Mouse (Mus musculus): ENCODE results near the gene Sfxn5. TPM values are rescaled to one million over a fixed set of nuclear protein-coding genes. Genes with fewer than 3 reads are reported as not detected.

The Sfxn5 gene
- polyA plus RNA-seq (2015; fragmentation: Nextera tagmentation; extraction: Ambion mirVana), result 12.6 and 13.4 TPM in 2 replicates

DNA sequence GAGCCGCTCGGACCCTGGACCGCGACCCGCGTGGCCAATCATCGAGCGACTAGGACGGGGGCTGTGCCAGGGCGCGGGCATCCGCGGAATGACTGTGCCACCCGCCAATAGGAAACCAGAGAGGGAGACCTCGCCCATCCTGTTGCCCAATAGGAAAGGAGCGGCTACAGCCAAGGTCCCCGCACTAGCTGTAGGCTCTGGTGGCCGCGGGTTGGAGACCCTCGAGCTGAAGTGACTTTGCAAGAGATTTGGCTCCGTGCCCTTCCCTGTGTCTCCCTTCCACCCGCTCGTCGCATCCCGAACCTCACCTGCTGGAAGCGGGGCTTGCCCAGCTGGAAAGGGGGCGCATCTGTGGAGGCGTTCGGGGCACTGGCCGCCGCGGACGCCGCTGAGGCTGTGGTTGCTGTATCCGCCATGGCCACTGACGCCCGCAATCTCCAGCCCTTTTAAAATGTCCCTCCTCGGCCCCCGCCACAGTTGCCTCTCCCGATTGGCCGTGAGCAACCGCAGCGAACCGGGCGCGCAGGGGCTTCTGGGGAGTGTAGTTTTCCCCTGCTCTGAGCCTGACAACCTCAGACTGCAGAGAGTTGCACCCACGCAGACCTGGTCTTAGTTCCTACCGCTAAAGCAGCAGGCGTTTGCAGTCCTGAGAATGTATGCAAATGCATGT is at the start of gene Sfxn5:
TSS of gene Sfxn5 (minus strand) at position 423 of the 670 bp plus-strand sequence.
- Histone ChIP-seq H3K36me3 (peaks cover 15% of the 10 kb centered on the region), H3K4me3 (replicated peaks) (peak within 1 kb of the TSS; percentile 66), H3K9me3 (no peaks in the 10 kb centered on the region), H3K9ac (replicated peaks) (peak within 1 kb of the TSS; percentile 78), H3K27me3 (peaks cover 15% of the 10 kb centered on the region), H3K4me1 (replicated peaks) (peaks cover 15% of the 10 kb centered on the region), H3K4me2 (replicated peaks) (peak within 1 kb of the TSS; percentile 95), H3K27ac (peak within 1 kb of the TSS; percentile 94)
- WGBS, result under 1% methylated on average over 49 of the region's 49 CpGs
- ATAC-seq, result peak; percentile 99

DNA sequence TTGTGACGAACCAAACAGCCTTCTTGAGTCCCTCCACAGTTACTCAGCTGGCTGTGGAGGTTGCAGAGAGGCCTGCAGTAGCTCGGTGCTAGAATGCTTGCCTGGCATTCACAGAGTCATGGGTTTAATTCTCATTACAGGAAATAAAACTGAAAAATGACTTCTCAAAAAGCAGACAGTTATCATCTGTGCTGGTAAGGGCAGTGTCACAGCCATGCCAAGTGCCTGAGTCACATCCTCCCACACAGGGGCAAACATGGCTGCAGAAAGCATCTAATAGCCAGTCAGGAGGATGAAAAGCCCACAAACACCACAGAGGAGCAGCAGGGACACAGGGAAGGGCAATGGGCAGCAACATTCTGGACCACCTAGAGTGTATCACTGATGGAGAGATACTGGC is 49.6 kb upstream of the Sfxn5 start:
- Histone ChIP-seq H3K4me1 (replicated peaks) (peaks cover 6% of the 10 kb centered on the region; the same call in 1 of the 2 replicates), H3K27ac (no peak overlapping the region), H3K36me3 (no peaks in the 10 kb centered on the region), H3K4me2 (replicated peaks) (no peak overlapping the region), H3K27me3 (peaks cover 7% of the 10 kb centered on the region; the same call in 1 of the 2 replicates), H3K4me3 (replicated peaks) (no peak overlapping the region), H3K9me3 (no peaks in the 10 kb centered on the region), H3K9ac (replicated peaks) (no peak overlapping the region)
- no peak for ATAC-seq
- 84% methylated on average over 2 of the region's 2 CpGs for WGBS

DNA sequence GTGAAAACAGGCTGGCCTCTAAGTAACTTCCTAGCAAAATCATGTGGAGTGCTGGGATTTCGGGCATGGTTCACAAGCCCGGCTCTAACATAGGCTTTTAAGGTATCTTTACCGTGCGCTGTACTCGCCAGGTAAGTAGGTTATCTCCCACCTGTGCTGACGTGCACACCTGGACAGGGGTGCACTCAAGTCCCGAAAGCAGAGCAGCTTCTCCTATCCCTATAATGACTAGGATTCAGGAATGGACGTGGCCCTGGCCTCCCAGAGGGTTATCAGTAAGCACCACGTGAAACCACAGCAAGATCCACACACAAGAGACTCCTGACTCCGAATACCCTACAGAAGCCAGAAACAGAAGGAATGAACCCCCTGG is 48.4 kb upstream of the Sfxn5 start:
- WGBS, result 84% methylated on average over 10 of the region's 10 CpGs

DNA sequence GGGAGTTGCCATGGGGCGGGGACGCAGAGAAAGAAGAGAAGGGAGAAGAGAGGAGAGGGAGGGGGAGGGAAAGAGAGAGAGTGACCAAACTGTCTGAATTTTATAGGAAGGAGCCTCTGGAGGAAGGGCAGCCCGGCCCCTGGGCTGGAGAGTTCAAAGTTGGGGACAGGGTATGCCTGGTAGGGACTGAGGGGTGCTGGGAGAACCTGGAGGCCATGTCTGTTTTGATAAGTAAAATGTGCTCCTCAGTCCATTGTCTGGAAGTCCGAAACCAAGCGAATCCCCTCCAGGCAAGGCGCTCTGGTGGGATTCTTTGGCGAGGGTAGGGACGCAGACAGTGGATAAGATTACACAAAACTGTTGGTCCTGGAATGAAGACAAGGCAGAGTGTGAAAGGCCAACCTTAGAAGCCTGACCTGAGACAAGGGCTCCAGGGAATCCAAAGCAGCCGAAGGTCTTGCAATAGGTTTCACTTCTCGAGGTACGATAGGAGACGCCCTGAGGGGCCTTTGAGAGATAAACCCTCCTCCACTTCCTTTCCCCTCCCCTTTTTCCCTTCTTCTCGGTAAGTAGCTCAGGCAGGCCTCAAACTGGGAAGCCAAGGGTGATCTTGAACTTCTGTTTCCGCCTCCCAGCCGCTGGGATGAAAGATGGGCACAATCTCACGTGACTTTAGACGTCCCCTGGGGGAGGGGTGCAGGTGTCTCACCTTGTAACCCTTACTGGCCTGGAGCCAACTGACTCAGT is 47.9 kb upstream of the Sfxn5 start:
- Histone ChIP-seq H3K27me3 (peaks cover 3% of the 10 kb centered on the region; the same call in 1 of the 2 replicates), H3K9me3 (no peaks in the 10 kb centered on the region), H3K27ac (peak overlapping the region; percentile 10; the same call in 1 of the 2 replicates), H3K4me3 (replicated peaks) (no peak overlapping the region), H3K36me3 (no peaks in the 10 kb centered on the region), H3K4me2 (replicated peaks) (peak overlapping the region; percentile 3; the same call in 1 of the 2 replicates), H3K4me1 (replicated peaks) (peaks cover 6% of the 10 kb centered on the region; the same call in 1 of the 2 replicates), H3K9ac (replicated peaks) (no peak overlapping the region)
- 14% methylated on average over 17 of the region's 17 CpGs for WGBS
- ATAC-seq, result peak; percentile 81

More for the DNA sequence above, 48.4 kb upstream of the Sfxn5 start:
- H3K4me1 ChIP-seq (replicated peaks), result peaks cover 6% of the 10 kb centered on the region; the same call in 1 of the 2 replicates
- H3K9me3 ChIP-seq, result no peaks in the 10 kb centered on the region
- H3K9ac ChIP-seq (replicated peaks), result no peak overlapping the region
- no peak overlapping the region for H3K4me3 ChIP-seq (replicated peaks)
- H3K4me2 ChIP-seq (replicated peaks), result no peak overlapping the region
- peaks cover 9% of the 10 kb centered on the region; the same call in 1 of the 2 replicates for H3K27me3 ChIP-seq
- no peaks in the 10 kb centered on the region for H3K36me3 ChIP-seq
- ATAC-seq, result no peak
- no peak overlapping the region for H3K27ac ChIP-seq

DNA sequence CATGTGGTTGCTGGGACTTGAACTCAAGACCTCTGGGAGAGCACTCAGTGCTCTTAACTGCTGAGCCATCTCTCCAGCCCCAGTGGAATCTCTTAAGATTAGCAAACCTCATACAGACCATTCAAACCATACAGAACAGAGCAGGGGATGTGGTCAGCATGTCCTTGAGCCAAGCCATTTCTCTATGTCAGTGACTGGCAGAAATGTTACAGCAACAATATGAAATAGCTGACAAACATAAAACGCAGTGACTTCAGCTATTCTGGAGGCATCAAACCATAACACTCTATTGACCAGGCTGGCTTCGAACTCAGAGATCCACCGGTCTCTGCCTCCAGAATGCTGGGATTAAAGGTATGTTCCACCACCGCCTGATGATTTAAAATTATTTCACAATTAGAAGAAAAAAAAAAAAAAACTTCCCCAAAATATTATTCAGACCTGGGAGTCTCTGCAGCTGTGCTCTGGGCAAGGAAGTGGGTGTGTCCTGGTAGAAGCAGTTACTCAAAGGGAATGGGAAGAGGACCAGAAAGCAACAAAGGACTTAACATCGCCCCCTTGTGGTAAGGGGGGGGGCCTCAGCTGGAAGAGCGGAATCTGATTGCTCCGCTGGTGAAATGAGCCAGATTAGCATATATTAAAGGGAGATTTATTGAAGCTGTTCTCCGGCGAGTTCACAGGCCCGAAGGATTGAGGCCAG is 47.1 kb upstream of the Sfxn5 start:
- 29% methylated on average over 10 of the region's 10 CpGs for WGBS
- no peaks in the 10 kb centered on the region for H3K9me3 ChIP-seq
- peak overlapping the region; percentile 3; the same call in 1 of the 2 replicates for H3K4me2 ChIP-seq (replicated peaks)

DNA sequence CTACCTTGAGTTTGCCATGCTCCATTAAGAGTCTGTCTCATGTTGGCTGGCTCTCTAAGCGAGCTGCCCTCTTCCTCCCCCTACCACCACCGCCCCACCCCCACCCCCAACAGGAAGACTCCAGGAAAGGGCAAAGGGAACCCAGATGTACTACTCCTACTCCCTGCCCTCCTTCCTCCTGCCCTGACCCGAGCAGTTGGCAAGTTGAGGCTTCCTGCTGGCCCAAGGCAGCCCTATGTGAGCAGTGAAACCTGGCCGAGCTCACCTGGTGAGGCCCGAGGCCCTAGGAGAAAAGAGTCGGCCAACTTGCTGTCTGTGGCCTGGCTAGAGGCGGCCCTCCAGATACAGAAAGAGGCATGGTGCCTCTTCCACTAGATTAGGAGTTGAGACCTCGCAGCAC is 45.4 kb upstream of the Sfxn5 start:
- Histone ChIP-seq H3K36me3 (no peaks in the 10 kb centered on the region), H3K27me3 (peaks cover 2% of the 10 kb centered on the region; the same call in 1 of the 2 replicates), H3K4me2 (replicated peaks) (no peak overlapping the region), H3K9me3 (no peaks in the 10 kb centered on the region), H3K4me3 (replicated peaks) (no peak overlapping the region), H3K4me1 (replicated peaks) (peaks cover 14% of the 10 kb centered on the region), H3K27ac (no peak overlapping the region), H3K9ac (replicated peaks) (no peak overlapping the region)
- no peak for ATAC-seq
- WGBS, result 61% methylated on average over 8 of the region's 8 CpGs

More for the DNA sequence above, 47.1 kb upstream of the Sfxn5 start:
- ATAC-seq, result peak; percentile 88
- H3K4me3 ChIP-seq (replicated peaks), result no peak overlapping the region
- peak overlapping the region; percentile 10; the same call in 1 of the 2 replicates for H3K27ac ChIP-seq
- H3K9ac ChIP-seq (replicated peaks), result no peak overlapping the region
- peaks cover 6% of the 10 kb centered on the region; the same call in 1 of the 2 replicates for H3K4me1 ChIP-seq (replicated peaks)
- H3K27me3 ChIP-seq, result peaks cover 2% of the 10 kb centered on the region; the same call in 1 of the 2 replicates
- no peaks in the 10 kb centered on the region for H3K36me3 ChIP-seq

DNA sequence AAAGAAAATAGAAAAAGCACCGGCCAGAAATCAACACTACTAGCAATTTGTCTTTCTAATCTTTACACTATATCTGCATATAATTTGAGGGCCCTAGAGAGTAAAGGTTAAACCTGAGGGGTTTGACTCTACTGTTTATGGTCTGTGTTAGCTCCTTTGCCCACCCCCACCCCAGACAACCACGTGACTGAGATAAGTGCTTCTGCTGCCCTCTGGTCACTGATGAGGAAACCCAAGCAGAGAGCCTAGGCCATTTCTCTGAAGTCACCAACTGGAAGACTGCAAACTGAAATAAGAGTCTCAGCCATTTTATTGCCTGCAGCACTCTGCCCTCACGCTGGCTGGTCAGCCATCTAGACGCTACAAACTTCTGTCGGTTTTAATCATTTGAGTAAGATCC is 44.7 kb upstream of the Sfxn5 start:
- WGBS, result 60% methylated on average over 5 of the region's 5 CpGs
- Histone ChIP-seq H3K27me3 (peaks cover 2% of the 10 kb centered on the region; the same call in 1 of the 2 replicates), H3K4me3 (replicated peaks) (no peak overlapping the region), H3K27ac (no peak overlapping the region), H3K4me2 (replicated peaks) (no peak overlapping the region), H3K36me3 (no peaks in the 10 kb centered on the region), H3K9me3 (no peaks in the 10 kb centered on the region), H3K9ac (replicated peaks) (no peak overlapping the region), H3K4me1 (replicated peaks) (peaks cover 21% of the 10 kb centered on the region)
- no peak for ATAC-seq

DNA sequence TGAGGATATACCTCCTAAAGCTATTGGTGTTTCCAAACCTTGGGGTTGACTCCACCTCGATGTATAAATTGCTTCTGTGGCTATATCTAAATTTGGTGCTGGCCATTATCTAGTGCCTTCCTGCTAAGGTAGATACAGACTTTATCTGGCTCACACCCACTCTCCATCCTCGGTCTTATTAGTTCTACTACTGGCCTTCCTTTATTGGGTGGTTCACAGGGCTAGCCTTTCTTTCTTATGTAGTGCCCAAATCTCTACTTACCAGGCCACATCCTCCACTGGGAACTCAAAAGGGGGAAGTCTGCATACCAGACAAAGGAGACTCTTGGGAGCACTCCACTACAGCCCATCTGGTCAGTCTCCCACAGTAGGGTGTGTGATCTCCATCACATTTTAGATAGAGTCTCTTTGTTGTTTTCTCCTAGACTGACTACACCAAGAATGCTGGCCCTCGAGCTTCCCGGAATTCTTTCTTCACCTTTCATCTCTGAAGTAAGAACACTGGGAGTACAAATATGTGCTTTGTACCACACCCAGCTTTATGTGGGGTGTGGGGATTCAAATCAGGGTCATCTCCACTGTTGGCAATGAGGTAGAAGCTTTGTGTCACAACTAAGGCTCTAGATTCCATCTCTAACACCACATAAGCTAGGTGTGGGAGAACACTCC is 44.0 kb upstream of the Sfxn5 start:
- H3K4me3 ChIP-seq (replicated peaks), result no peak overlapping the region
- whole genome bisulfite sequencing, result 83% methylated on average over 4 of the region's 4 CpGs
- H3K27ac ChIP-seq, result no peak overlapping the region
- no peak for ATAC-seq
- H3K36me3 ChIP-seq, result no peaks in the 10 kb centered on the region
- H3K9ac ChIP-seq (replicated peaks), result no peak overlapping the region
- no peak overlapping the region for H3K4me2 ChIP-seq (replicated peaks)
- peaks cover 28% of the 10 kb centered on the region for H3K4me1 ChIP-seq (replicated peaks)
- no peaks in the 10 kb centered on the region for H3K9me3 ChIP-seq
- peaks cover 2% of the 10 kb centered on the region; the same call in 1 of the 2 replicates for H3K27me3 ChIP-seq

DNA sequence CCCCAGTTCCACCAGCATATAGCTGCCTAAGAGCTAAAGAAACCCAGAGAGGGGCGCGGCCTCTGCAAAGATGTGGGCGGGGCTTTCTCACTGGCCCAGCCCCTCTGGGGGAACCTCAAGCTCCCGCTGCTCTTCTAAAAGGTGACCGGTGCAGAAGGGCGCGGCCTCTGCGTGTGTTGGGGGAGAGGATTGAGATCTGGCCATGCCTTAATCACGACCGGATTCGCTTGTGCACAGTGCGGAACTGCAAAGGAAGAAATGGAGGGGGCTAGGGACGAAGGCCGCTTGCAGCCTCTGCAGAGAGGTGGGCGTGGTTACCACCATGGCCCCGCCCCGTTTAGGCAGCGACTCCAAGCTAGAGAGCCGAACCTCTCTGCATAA is 41.5 kb upstream of the Sfxn5 start:
- Histone ChIP-seq H3K9me3 (no peaks in the 10 kb centered on the region), H3K27ac (peak overlapping the region; percentile 76), H3K27me3 (peaks cover 2% of the 10 kb centered on the region; the same call in 1 of the 2 replicates), H3K4me2 (replicated peaks) (peak overlapping the region; percentile 63), H3K36me3 (no peaks in the 10 kb centered on the region), H3K9ac (replicated peaks) (peak overlapping the region; percentile 85; the same call in 1 of the 2 replicates), H3K4me1 (replicated peaks) (peaks cover 28% of the 10 kb centered on the region), H3K4me3 (replicated peaks) (peak overlapping the region; percentile 73)
- ATAC-seq, result peak; percentile 96
- WGBS, result 0% methylated on average over 19 of the region's 19 CpGs

DNA sequence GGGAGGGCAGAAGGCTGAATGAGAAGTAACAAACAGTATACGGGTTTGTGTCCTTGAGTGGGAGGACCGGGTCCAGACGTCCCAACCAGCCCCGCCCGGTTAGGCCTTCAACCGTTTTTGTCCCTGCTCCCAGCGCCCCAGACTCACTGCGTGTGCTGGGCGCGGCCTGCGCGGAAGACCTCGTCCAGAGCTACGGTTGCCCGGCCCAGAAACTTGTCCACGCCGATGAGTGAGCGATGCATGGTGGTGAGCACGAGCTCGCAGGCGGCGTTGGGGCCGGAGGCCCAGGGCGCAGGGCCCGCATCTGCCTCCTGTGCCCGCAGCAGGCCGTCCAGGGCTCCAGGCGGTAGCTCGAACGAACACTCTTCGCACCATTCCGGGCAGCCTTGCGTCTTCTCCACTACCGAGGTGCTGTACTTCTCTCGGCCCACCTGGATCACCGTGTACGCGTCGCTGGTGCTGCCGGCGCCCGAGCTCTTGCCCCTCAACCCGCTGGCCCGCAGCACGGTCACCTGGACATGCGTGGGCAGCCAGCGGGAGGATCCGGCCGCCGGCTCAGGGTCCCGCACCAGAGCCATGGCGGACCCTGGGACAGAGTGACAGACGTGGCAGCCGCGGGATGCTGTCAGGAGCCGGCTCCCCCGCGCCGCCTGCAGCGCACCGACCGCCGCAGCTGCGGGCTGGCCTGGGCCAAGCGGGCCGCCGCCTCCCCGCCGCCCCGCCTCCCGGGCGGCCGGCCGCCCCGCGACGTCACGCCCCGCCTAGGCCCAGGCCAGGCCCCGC is 40.9 kb upstream of the Sfxn5 start, which contains the start of gene Rab11fip5:
TSS of gene Rab11fip5 (minus strand) at position 684 of the 783 bp plus-strand sequence.
- H3K36me3 ChIP-seq, result no peaks in the 10 kb centered on the region
- H3K27me3 ChIP-seq, result peaks cover 2% of the 10 kb centered on the region; the same call in 1 of the 2 replicates
- WGBS, result under 1% methylated on average over 76 of the region's 80 CpGs
- no peak for ATAC-seq
- H3K4me3 ChIP-seq (replicated peaks), result peak within 1 kb of the TSS; percentile 73
- H3K4me1 ChIP-seq (replicated peaks), result peaks cover 28% of the 10 kb centered on the region
- peak within 1 kb of the TSS; percentile 85 for H3K9ac ChIP-seq (replicated peaks)
- H3K9me3 ChIP-seq, result no peaks in the 10 kb centered on the region
- H3K4me2 ChIP-seq (replicated peaks), result peak within 1 kb of the TSS; percentile 63
- H3K27ac ChIP-seq, result peak within 1 kb of the TSS; percentile 76

Measured in midbrain, embryonic 13.5 days (tissue).